Mouse (Mus musculus) kidney, adult 2 months (tissue): ENCODE measurements around the gene Nemp1.

Experiments
- CTCF ChIP-seq: fragments of 200-500 bp; conservative IDR thresholded peaks from 2 replicates; pipeline ENCODE4 v1.5.1; 2011; ENCODE audit warnings: low read depth, mild to moderate bottlenecking, control low read depth, low read length, moderate library complexity, mixed read lengths; ENCODE audit not compliant: insufficient read depth, insufficient read length
- POLR2A ChIP-seq: fragments of 200-500 bp; IDR thresholded peaks from one replicate; pipeline ENCODE4 v1.6.1; 2011; ENCODE audit warnings: low read depth, low read length, control low read depth

GRCm38 (mm10) chr10:127652906-127653638, 13.6 kb upstream of the Nemp1 start:
- TF ChIP-seq CTCF, result no peak
- TF ChIP-seq POLR2A, result no peak
